Mouse (Mus musculus): ENCODE measurements around the gene Mcl1. TPM values are rescaled to one million over a fixed set of nuclear protein-coding genes. Genes with fewer than 3 reads are reported as not detected.

Mcl1 gene
- polyA plus RNA-seq, 1 experiment from 2014 or later: 52.2 TPM

DNA sequence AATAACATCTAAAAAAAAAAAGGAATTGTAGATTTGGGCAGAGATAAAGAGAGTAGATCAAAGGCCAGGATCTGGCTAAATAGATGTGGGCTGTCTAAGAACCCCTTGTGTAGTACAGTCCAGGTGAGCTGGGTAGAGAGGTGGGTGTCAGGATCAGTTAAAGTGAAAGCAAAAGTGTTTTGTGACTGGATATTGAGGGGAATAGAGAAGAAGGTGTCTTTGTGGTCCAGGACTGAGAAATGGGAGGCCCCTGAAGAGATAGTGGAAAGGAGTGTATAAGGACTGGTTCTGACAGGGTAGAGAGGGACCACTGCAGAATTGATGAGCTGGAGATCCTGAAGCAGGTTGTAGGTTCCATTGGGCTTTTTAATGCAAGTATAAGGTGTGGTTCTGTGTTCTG, 51.4 kb downstream of the Mcl1 start:
- ATAC-seq (replicated peaks; ENCODE audit: low FRiP score) (no peak), DNase-seq (ENCODE audit: low spot score) (no peak)
- H3K27ac ChIP-seq (ENCODE audit: low read depth, low read length): no peak overlapping the region

More for the DNA sequence above, 51.4 kb downstream of the Mcl1 start:
- Histone ChIP-seq H3K9me3 (ENCODE audit: control insufficient read depth, low read length) (no peaks in the 10 kb centered on the region), H3K4me3 (ENCODE audit: low read depth, low read length) (no peak overlapping the region), H3K4me1 (replicated peaks; ENCODE audit: control insufficient read depth, insufficient read depth, low read length) (no peaks in the 10 kb centered on the region), H3K9ac (ENCODE audit: low read depth, low read length) (no peak overlapping the region), H3K4me2 (no peak overlapping the region), H3K27me3 (replicated peaks; ENCODE audit: control insufficient read depth, insufficient read depth, low read length) (no peaks in the 10 kb centered on the region), H3K36me3 (ENCODE audit: control insufficient read depth, insufficient read depth, low read length) (no peaks in the 10 kb centered on the region)

Other genes with a start within 250 kb of the Mcl1 start
- 26.5 and 29.8 TPM in 2 replicates for gene Arnt, start 224.4 kb upstream of the Mcl1 start, polyA plus RNA-seq (2014; fragmentation: Nextera tagmentation; extraction: Ambion mirVana)
- gene Ctsk, start 159.5 kb upstream of the Mcl1 start, polyA plus RNA-seq (2014; fragmentation: Nextera tagmentation; extraction: Ambion mirVana): 1.7 and 1.8 TPM in 2 replicates
- 16.6 and 18.5 TPM in 2 replicates for gene Ctss, start 132.0 kb upstream of the Mcl1 start, polyA plus RNA-seq (2014; fragmentation: Nextera tagmentation; extraction: Ambion mirVana)
- gene Hormad1, start 99.1 kb upstream of the Mcl1 start, polyA plus RNA-seq (2014; fragmentation: Nextera tagmentation; extraction: Ambion mirVana): 0.13 and 0.23 TPM in 2 replicates
- 29.8 and 34.3 TPM in 2 replicates for gene Golph3l, start 69.9 kb upstream of the Mcl1 start, polyA plus RNA-seq (2014; fragmentation: Nextera tagmentation; extraction: Ambion mirVana)
- 51.3 and 55.8 TPM in 2 replicates for gene Ensa, start 33.8 kb upstream of the Mcl1 start, polyA plus RNA-seq (2014; fragmentation: Nextera tagmentation; extraction: Ambion mirVana)
- 0.38 and 1.2 TPM in 2 replicates for gene Adamtsl4, start 29.1 kb downstream of the Mcl1 start, polyA plus RNA-seq (2014; fragmentation: Nextera tagmentation; extraction: Ambion mirVana)
- gene Ecm1, start 80.8 kb downstream of the Mcl1 start, polyA plus RNA-seq (2014; fragmentation: Nextera tagmentation; extraction: Ambion mirVana): 30.4 and 31.7 TPM in 2 replicates
- 97.9 and 102 TPM in 2 replicates for gene Tars2, start 101.4 kb downstream of the Mcl1 start, polyA plus RNA-seq (2014; fragmentation: Nextera tagmentation; extraction: Ambion mirVana)
- gene Rprd2, start 160.1 kb downstream of the Mcl1 start, polyA plus RNA-seq (2014; fragmentation: Nextera tagmentation; extraction: Ambion mirVana): 18.8 and 18.9 TPM in 2 replicates
- gene Prpf3, start 197.1 kb downstream of the Mcl1 start, polyA plus RNA-seq (2014; fragmentation: Nextera tagmentation; extraction: Ambion mirVana): 68.0 and 68.4 TPM in 2 replicates
- gene Mrps21, start 212.7 kb downstream of the Mcl1 start, polyA plus RNA-seq (2014; fragmentation: Nextera tagmentation; extraction: Ambion mirVana): 311 and 340 TPM in 2 replicates
- gene Ciart, start 223.5 kb downstream of the Mcl1 start, polyA plus RNA-seq (2014; fragmentation: Nextera tagmentation; extraction: Ambion mirVana): 7.9 and 8.1 TPM in 2 replicates
- gene BC028528, start 233.2 kb downstream of the Mcl1 start, polyA plus RNA-seq (2014; fragmentation: Nextera tagmentation; extraction: Ambion mirVana): 9.5 and 13.5 TPM in 2 replicates
- 34.3 and 35.1 TPM in 2 replicates for gene Aph1a, start 235.2 kb downstream of the Mcl1 start, polyA plus RNA-seq (2014; fragmentation: Nextera tagmentation; extraction: Ambion mirVana)
- 27.4 and 28.9 TPM in 2 replicates for gene Car14, start 245.9 kb downstream of the Mcl1 start, polyA plus RNA-seq (2014; fragmentation: Nextera tagmentation; extraction: Ambion mirVana)

Measured in liver, embryonic 11.5 days (tissue).